Mouse (Mus musculus) olfactory bulb, adult 2 months (tissue): ENCODE measurements around the gene Arntl. TPM values are rescaled to one million over a fixed set of nuclear protein-coding genes. Genes with fewer than 3 reads are reported as not detected.

Source experiments
- H3K27ac ChIP-seq: fragments of 200-500 bp; 2 replicates; pipeline ENCODE4 v1.5.1; 2012; ENCODE audit warnings: low read depth, low read length; ENCODE audit not compliant: insufficient read depth
- H3K4me1 ChIP-seq: fragments of 200-500 bp; 2 replicates; pipeline ENCODE4 v1.6.1; 2012; ENCODE audit warnings: low read length; ENCODE audit not compliant: control insufficient read depth, insufficient read depth
- H3K4me3 ChIP-seq: fragments of 200-500 bp; 2 replicates; pipeline ENCODE4 v1.5.1; 2012; ENCODE audit warnings: mild to moderate bottlenecking, low read depth, low read length, moderate library complexity; ENCODE audit not compliant: insufficient read depth
- CTCF ChIP-seq: fragments of 200-500 bp; IDR thresholded peaks from 2 replicates; pipeline ENCODE4 v1.5.1; 2012; ENCODE audit warnings: low read depth, mild to moderate bottlenecking, low read length, moderate library complexity; ENCODE audit not compliant: insufficient read depth
- POLR2A ChIP-seq: fragments of 200-500 bp; IDR thresholded peaks from 2 replicates; pipeline ENCODE4 v1.6.1; 2012; ENCODE audit warnings: mild to moderate bottlenecking, low read depth, low read length, moderate library complexity; ENCODE audit not compliant: insufficient read depth
- WGBS: fragments of 180-500 bp; shearing (Covaris S2); methylation state at CpG from one replicate; pipeline ENCODE4 v1.1.7; 2018; 5-methylcytosine and 5-hydroxymethylcytosine counted together
- polyA plus RNA-seq: library from polyadenylated mRNA; stranded (reverse); fragments of >200 nt; gene quantifications from 2 replicates; pipeline ENCODE4 v1.2.4, GENCODE M21; 2012; ENCODE audit warnings: low replicate concordance; ENCODE audit not compliant: missing spikeins, insufficient read depth, insufficient read length

Arntl gene
- polyA plus RNA-seq, 1 experiment, result not detected

DNA sequence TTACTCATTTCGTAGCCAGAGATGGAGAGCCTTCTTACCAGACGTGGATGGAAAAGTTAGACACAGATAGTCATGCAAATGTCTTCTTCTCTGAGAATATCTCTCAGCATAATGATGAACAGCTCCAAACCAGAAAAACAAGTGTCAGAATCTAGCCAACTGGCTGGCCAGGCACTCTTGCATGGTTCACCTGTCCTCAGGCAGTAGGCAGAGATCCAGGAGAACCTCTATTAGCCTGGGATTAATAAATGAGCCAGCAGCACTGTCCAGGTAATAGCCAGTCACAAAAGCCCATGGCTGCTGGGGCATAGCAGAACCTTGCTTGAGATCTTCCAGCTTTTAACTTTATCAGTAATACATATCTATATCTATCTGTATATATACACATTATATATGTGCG, 12.6 kb downstream of the Arntl start:
- no peak overlapping the region for H3K4me3 ChIP-seq
- H3K27ac ChIP-seq, result no peak overlapping the region
- peaks cover 19% of the 10 kb centered on the region for H3K4me1 ChIP-seq
- TF ChIP-seq CTCF (no peak), POLR2A (no peak)
- 88% methylated on average over 3 of the region's 3 CpGs for WGBS

DNA sequence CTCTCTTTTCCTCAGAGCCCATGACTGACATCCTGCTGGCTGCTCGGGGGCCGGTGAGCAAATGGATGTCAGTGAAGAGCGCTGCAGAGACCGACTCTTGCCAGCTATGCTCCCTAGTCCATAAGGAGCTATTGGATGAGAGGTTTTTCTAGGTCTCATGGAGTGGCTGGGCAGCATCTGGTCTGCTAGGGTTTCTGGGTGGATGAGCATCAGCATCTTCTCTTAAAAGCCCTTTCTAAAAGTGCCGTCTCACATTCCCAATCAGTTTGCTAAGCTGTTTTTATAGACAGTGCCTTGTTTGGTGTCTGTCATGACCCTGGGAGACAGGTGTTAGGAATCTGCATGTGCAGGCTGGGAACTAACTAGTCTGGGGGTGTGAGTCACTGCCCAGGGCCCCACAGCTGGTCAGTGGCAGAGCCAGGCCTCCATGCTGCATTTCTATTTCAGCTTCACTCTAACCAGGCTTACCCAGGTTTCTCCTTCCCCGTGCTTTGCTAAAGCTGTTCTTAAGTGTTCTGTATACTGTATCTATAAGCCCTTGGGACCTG, 13.5 kb downstream of the Arntl start:
- no peak for TF ChIP-seq CTCF
- no peak for TF ChIP-seq POLR2A
- WGBS, result 68% methylated on average over 6 of the region's 6 CpGs
- Histone ChIP-seq H3K4me1 (peaks cover 20% of the 10 kb centered on the region), H3K4me3 (no peak overlapping the region), H3K27ac (no peak overlapping the region)

DNA sequence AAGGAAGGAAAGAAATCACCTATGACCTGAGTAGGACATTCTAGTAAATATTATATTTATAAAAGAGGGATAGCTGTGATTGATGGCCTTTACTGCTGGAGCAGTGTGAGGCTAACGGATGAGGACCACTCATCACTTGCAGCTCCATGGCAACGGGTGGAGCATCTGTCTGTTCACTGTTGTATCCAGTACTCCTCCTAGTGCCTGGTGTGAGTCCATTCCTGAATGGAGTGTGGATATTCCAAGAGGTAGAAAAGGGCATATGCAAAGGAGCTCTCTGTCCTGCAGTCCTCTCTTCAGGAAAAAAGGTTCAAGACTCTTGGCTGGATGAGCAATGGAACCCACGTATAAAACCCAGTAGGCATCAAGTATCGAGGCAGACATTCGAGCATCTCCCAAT, 15.6 kb downstream of the Arntl start:
- no peak overlapping the region for H3K27ac ChIP-seq
- peaks cover 18% of the 10 kb centered on the region for H3K4me1 ChIP-seq
- H3K4me3 ChIP-seq, result no peak overlapping the region
- WGBS, result 94% methylated on average over 5 of the region's 5 CpGs
- TF ChIP-seq POLR2A (no peak), CTCF (no peak)

DNA sequence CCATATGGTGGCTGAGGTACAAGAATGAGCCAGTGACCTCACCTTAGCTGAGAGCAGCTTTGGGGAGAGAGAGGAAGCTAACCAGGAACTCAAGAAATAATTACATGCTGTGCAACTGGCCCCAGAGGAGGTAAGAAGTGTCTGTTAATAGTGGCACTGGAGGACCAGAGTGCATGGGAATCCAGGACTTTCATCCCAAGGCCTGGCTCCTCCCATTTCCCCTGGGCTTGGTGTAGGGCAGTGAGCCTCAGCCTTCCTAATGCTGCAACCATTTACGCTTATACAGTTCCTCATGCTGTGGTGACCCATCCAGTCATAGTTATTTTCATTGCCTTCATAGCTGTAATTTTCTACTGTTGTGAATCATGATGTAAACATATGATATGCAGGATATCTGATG, 17.4 kb downstream of the Arntl start:
- peaks cover 19% of the 10 kb centered on the region for H3K4me1 ChIP-seq
- WGBS, result 100% methylated on average over 1 of the region's 1 CpGs
- no peak for TF ChIP-seq POLR2A
- TF ChIP-seq CTCF, result no peak
- H3K4me3 ChIP-seq, result no peak overlapping the region
- H3K27ac ChIP-seq, result no peak overlapping the region

DNA sequence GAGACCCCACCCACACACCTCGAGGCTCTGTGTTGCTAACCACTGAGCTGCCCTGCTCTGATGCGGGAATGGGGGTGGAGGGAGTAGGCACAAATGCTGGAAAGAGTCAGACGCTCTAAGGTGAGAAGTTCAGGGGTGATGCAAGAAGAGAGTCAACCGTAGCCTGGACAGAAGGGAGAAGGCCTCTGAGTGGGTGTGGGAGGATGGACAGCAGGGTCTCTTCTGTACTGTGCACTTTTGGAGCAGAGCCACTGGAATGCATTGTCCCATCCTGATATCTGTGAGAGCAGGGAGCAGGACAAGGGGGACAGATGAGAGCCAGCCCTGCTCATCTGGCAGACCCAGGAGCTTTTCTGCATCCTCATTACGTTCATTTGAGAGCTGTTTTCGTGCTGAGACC, 21.2 kb downstream of the Arntl start:
- WGBS, result 67% methylated on average over 6 of the region's 6 CpGs

DNA sequence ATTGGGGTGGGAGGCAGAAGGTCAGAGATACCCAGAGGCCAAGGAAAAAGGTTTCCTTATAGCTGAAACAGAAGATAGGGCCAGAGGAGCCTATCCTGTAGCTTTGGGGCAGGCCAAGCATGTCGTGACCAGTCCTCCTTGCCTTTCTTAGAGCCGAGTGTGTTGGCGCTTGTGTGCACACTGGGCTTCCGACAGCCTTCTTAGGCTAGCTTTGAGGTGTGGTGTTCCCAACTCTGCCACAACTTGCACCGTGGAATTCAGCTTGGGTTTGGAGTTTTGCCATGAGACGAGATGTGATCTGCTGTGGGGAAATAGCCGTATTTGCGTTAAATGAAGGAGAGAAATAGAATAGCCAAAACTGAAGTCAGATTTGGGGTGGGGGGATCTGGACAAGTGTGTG, 28.9 kb downstream of the Arntl start:
- Histone ChIP-seq H3K4me3 (no peak overlapping the region), H3K4me1 (0 out of 2 replicates have a peak, but pooled peaks cover 2% of the 10 kb centered on the region), H3K27ac (no peak overlapping the region)
- WGBS, result 82% methylated on average over 8 of the region's 8 CpGs
- TF ChIP-seq POLR2A, result no peak
- no peak for TF ChIP-seq CTCF

More for the DNA sequence above, 21.2 kb downstream of the Arntl start:
- Histone ChIP-seq H3K27ac (no peak overlapping the region), H3K4me1 (peaks cover 15% of the 10 kb centered on the region), H3K4me3 (no peak overlapping the region)
- no peak for TF ChIP-seq CTCF
- TF ChIP-seq POLR2A, result no peak

DNA sequence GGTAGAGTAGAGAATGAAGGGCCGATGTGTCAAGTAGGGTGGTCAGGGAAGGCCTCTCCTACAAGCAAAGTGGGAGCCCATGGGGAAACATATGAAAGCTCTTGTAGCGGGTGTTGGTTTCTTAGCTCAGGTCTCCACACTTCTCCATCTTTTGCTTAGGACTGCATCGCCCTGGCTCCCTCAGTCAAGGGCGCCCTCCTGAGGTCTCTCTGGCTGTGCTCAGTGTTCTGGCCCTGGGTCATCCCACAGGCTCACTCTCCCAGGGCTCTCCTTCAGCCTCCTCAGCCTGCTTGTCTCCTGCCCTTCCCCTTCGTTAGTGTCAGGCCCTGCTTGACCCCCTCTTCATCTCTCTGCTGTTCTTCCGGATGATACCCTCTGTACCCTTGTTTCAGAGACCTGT, 31.1 kb downstream of the Arntl start:
- H3K4me1 ChIP-seq, result peaks cover 17% of the 10 kb centered on the region
- H3K27ac ChIP-seq, result no peak overlapping the region
- TF ChIP-seq POLR2A (no peak), CTCF (no peak)
- 75% methylated on average over 6 of the region's 6 CpGs for WGBS
- no peak overlapping the region for H3K4me3 ChIP-seq

DNA sequence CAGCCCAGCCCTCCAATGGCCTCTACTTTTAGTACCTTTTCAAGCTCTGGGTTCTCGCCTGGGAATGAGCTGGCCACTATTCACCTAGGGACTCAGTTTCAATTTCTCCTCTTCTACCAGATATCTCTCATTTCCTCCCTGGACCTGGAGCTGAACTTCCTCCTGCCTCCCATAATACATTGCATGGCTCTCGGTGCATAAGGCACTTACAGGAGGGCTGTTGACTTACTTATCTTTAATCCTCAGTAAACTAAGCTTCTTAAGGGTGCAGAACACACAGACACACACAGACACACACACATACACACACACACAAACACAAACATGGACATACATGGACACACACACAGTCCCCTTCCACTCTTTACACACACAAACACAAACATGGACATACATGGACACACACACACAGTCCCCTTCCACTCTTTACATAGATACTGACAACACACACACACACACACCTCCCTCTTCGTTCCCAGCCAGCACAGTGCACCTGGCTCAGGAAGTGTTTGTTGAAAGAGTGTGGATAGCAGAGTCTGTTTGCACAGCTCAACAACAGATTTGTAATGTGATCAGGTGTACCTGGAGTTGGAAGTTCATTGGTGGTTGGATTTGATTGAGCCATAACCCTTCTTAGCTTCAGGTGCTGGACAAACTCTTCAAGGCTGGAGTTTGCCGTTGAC, 32.3 kb downstream of the Arntl start:
- no peak overlapping the region for H3K4me3 ChIP-seq
- no peak for TF ChIP-seq POLR2A
- no peak for TF ChIP-seq CTCF
- 75% methylated on average over 4 of the region's 4 CpGs for WGBS
- no peak overlapping the region for H3K27ac ChIP-seq
- H3K4me1 ChIP-seq, result peaks cover 17% of the 10 kb centered on the region

DNA sequence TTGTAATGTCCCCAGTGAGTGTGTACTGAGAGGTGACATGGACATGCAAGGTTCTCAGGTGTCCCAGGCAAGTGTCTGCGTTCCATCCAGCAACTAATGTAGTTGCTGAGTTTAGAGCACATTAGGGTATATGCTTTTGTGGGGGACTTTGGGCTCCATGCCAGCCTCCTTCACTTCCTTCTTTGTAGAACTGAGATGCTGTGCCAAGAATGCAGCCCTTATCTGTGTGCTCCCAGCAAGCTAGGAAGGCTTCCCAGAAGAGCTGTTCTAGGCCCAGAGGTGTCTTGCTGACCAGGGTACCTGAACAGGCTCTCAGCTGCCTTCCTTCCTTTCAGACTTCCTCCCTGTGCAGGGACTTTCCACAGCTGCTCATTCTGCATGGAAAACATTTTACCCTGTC, 33.2 kb downstream of the Arntl start:
- Histone ChIP-seq H3K27ac (no peak overlapping the region), H3K4me1 (peaks cover 22% of the 10 kb centered on the region), H3K4me3 (no peak overlapping the region)
- WGBS, result 70% methylated on average over 1 of the region's 1 CpGs
- no peak for TF ChIP-seq CTCF
- no peak for TF ChIP-seq POLR2A
